Mouse (Mus musculus) left cerebral cortex, postnatal 25 days (tissue): ENCODE measurements around the gene Trex1. TPM values are rescaled to one million over a fixed set of nuclear protein-coding genes. Genes with fewer than 3 reads are reported as not detected.

Experiments
- DNase-seq, 2 experiments: peaks; one replicate each; pipeline ENCODE4 v3.0.0; 2022; ENCODE audit warnings: low spot score in 2 of 2, mixed read lengths in 1 of 2
- intact Hi-C: fragments of 180-260 bp; cut with DNase I; formaldehyde crosslinking; loops from one replicate; pipeline ENCODE4 v1.15.1; 2025
- total RNA-seq, 2 experiments: library from RNA; stranded (reverse); gene quantifications; 2 replicates each; pipeline ENCODE4 v1.2.3; 2021

Gene Trex1
- total RNA-seq, 2 experiments from 2014 or later, result 12.7 to 13.0 TPM

- intact Hi-C loops, result no loop called here
Measured at GRCm38 (mm10) chr9:109091802-109092201, 32.3 kb upstream of the Trex1 start.

GRCm38 (mm10) chr9:109090446-109090845 lies 30.9 kb upstream of the Trex1 start:
- intact Hi-C loops, result no loop called here
- DNase-seq, result peak in 1 of 2 experiments; percentile 61

More at GRCm38 (mm10) chr9:109091802-109092201, 32.3 kb upstream of the Trex1 start:
- DNase-seq, result no peak

GRCm38 (mm10) chr9:109087987-109088386 lies 28.5 kb upstream of the Trex1 start:
- peak; percentile 39 to 58 for DNase-seq
- intact Hi-C loops, result loop anchor here (1.0 to 5.0 kb wide), 2 partner anchors 32 to 774 kb away; no protein-coding TSS in a partner anchor

- intact Hi-C loops, result loop anchor here (2.0 to 5.0 kb wide), 2 partner anchors 748 to 777 kb away; partner anchors contain the start of gene Nme6
Measured at GRCm38 (mm10) chr9:109084922-109085321, 25.4 kb upstream of the Trex1 start.

GRCm38 (mm10) chr9:109082124-109082800 lies 22.7 kb upstream of the Trex1 start, which contains the start of the genes Ccdc51 and Tma7:
TSS of gene Ccdc51 (plus strand) at chr9:109082493.
TSS of gene Tma7 (minus strand) at chr9:109082587.
- intact Hi-C loops, result no loop called here

More at GRCm38 (mm10) chr9:109084922-109085321, 25.4 kb upstream of the Trex1 start:
- DNase-seq, result no peak

GRCm38 (mm10) chr9:109081749-109082123 lies 22.2 kb upstream of the Trex1 start:
- intact Hi-C loops, result no loop called here
- no peak for DNase-seq

More at GRCm38 (mm10) chr9:109082124-109082800, 22.7 kb upstream of the Trex1 start, which contains the start of the genes Ccdc51 and Tma7:
- peak; percentile 90 to 96 for DNase-seq

- intact Hi-C loops, result no loop called here
- no peak for DNase-seq
Measured at GRCm38 (mm10) chr9:109080516-109080915, 21.0 kb upstream of the Trex1 start.

- intact Hi-C loops, result no loop called here
- peak; percentile 95 to 98 for DNase-seq
Measured at GRCm38 (mm10) chr9:109073661-109074573, 14.4 kb upstream of the Trex1 start, which contains the start of gene Atrip. TSS of gene Atrip (minus strand) at chr9:109074124.

- intact Hi-C loops, result no loop called here
Measured at GRCm38 (mm10) chr9:109068095-109068735, 8.7 kb upstream of the Trex1 start.

GRCm38 (mm10) chr9:109060898-109061295 lies 1.4 kb upstream of the Trex1 start:
- intact Hi-C loops, result no loop called here
- no peak for DNase-seq

More at GRCm38 (mm10) chr9:109068095-109068735, 8.7 kb upstream of the Trex1 start:
- no peak for DNase-seq

- intact Hi-C loops, result no loop called here
- DNase-seq, result no peak
Measured at GRCm38 (mm10) chr9:109060184-109060897, 807 bp upstream of the Trex1 start.

GRCm38 (mm10) chr9:109058006-109058765 lies 1.3 kb downstream of the Trex1 start:
- DNase-seq, result no peak
- intact Hi-C loops, result no loop called here

GRCm38 (mm10) chr9:109057543-109057942 lies 2.0 kb downstream of the Trex1 start:
- intact Hi-C loops, result no loop called here
- no peak for DNase-seq

GRCm38 (mm10) chr9:109056916-109057315 lies 2.6 kb downstream of the Trex1 start:
- DNase-seq, result no peak
- intact Hi-C loops, result no loop called here

GRCm38 (mm10) chr9:109056081-109056690 lies 3.3 kb downstream of the Trex1 start:
- intact Hi-C loops, result no loop called here
- DNase-seq, result no peak

GRCm38 (mm10) chr9:109055271-109056030 lies 4.1 kb downstream of the Trex1 start:
- DNase-seq, result peak in 1 of 2 experiments; percentile 43

GRCm38 (mm10) chr9:109054712-109055111 lies 4.8 kb downstream of the Trex1 start:
- intact Hi-C loops, result no loop called here
- peak; percentile 79 to 93 for DNase-seq

More at GRCm38 (mm10) chr9:109055271-109056030, 4.1 kb downstream of the Trex1 start:
- intact Hi-C loops, result no loop called here
